Mouse (Mus musculus) MEL (cell line): ENCODE data around the gene Enoph1. TPM values are rescaled to one million over a fixed set of nuclear protein-coding genes. Genes with fewer than 3 reads are reported as not detected.
A peak's percentile ranks its signal among the peaks of the same experiment; 100 is the strongest.

ENCODE experiments used
- DNase-seq: peaks from one replicate; pipeline ENCODE4 v3.0.0; 2011; ENCODE audit warnings: low read depth, low spot score
- H3K27ac ChIP-seq: 2 replicates; pipeline ENCODE4 v1.5.1; 2012; ENCODE audit warnings: low read depth, mild to moderate bottlenecking, control low read depth, low read length, moderate library complexity; ENCODE audit not compliant: control insufficient read depth
- H3K27me3 ChIP-seq, 2 experiments: fragments of 150-350 bp in 1 of 2; sonication (generic) in 1 of 2; 2 replicates each; pipeline ENCODE4 v1.6.1; 2012; ENCODE audit warnings: low read length in 2 of 2, mild to moderate bottlenecking in 2 of 2, improper control_type of control experiment in 1 of 2, moderate library complexity in 1 of 2; ENCODE audit not compliant: insufficient read depth in 2 of 2, control insufficient read depth in 1 of 2
- H3K36me3 ChIP-seq, 2 experiments: 2 replicates each; pipeline ENCODE4 v1.6.1; 2012 to 2014; ENCODE audit warnings: low read length in 2 of 2, improper control_type of control experiment in 1 of 2, inconsistent platforms in 1 of 2, mild to moderate bottlenecking in 1 of 2; ENCODE audit not compliant: insufficient read depth in 2 of 2, control insufficient read depth in 1 of 2
- H3K4me1 ChIP-seq, 2 experiments: fragments of 150-350 bp in 1 of 2; sonication (generic) in 1 of 2; 2 replicates each; pipeline ENCODE4 v1.6.1; 2012; ENCODE audit warnings: low read length in 2 of 2, improper control_type of control experiment in 1 of 2, mild to moderate bottlenecking in 1 of 2; ENCODE audit not compliant: insufficient read depth in 2 of 2, control insufficient read depth in 1 of 2
- H3K4me3 ChIP-seq, 2 experiments: fragments of 150-350 bp in 1 of 2; sonication (generic) in 1 of 2; 2 replicates each; pipeline ENCODE4 v1.5.1; 2012; ENCODE audit warnings: low read depth in 2 of 2, low read length in 2 of 2, mild to moderate bottlenecking in 2 of 2, moderate library complexity in 2 of 2, control low read depth in 1 of 2, improper control_type of control experiment in 1 of 2; ENCODE audit not compliant: control insufficient read depth in 1 of 2, insufficient read depth in 1 of 2
- H3K79me2 ChIP-seq: 2 replicates; pipeline ENCODE4 v1.6.1; 2012; ENCODE audit warnings: mild to moderate bottlenecking, low read length, moderate library complexity; ENCODE audit not compliant: control insufficient read depth, poor library complexity, insufficient read depth
- H3K9ac ChIP-seq: 2 replicates; pipeline ENCODE4 v1.6.1; 2012; ENCODE audit warnings: low read depth, mild to moderate bottlenecking, control low read depth, low read length, moderate library complexity; ENCODE audit not compliant: control insufficient read depth, poor library complexity, severe bottlenecking
- H3K9me3 ChIP-seq: fragments of 150-350 bp; sonication (generic); replicated peaks from 2 replicates; pipeline ENCODE4 v1.6.1; 2012; ENCODE audit warnings: mild to moderate bottlenecking, low read length, improper control_type of control experiment, moderate library complexity; ENCODE audit not compliant: insufficient read depth
- BHLHE40 ChIP-seq: IDR thresholded peaks from 2 replicates; pipeline ENCODE4 v1.6.1; 2012; ENCODE audit warnings: low read depth, mild to moderate bottlenecking, inconsistent platforms, low read length, improper control_type of control experiment, borderline replicate concordance
- CHD2 ChIP-seq: IDR thresholded peaks from 2 replicates; pipeline ENCODE4 v1.6.1; 2011; ENCODE audit warnings: low read length, improper control_type of control experiment
- ELF1 ChIP-seq: IDR thresholded peaks from 2 replicates; pipeline ENCODE4 v1.6.1; 2014; ENCODE audit warnings: low read depth, mild to moderate bottlenecking, inconsistent platforms, low read length, improper control_type of control experiment, moderate library complexity
- EP300 ChIP-seq, 2 experiments: IDR thresholded peaks; 2 replicates each; pipeline ENCODE4 v1.6.1; 2011; ENCODE audit warnings: improper control_type of control experiment in 2 of 2, low read length in 2 of 2, low read depth in 1 of 2, mild to moderate bottlenecking in 1 of 2
- ETS1 ChIP-seq: IDR thresholded peaks from 2 replicates; pipeline ENCODE4 v1.6.1; 2012; ENCODE audit warnings: low read depth, mild to moderate bottlenecking, inconsistent platforms, low read length, improper control_type of control experiment, moderate library complexity
- GABPA ChIP-seq: IDR thresholded peaks from 2 replicates; pipeline ENCODE4 v1.6.1; 2012; ENCODE audit warnings: low read depth, mild to moderate bottlenecking, inconsistent platforms, low read length, improper control_type of control experiment, moderate library complexity
- GATA1 ChIP-seq: IDR thresholded peaks from 2 replicates; pipeline ENCODE4 v1.6.1; 2011; ENCODE audit warnings: low read depth, low read length, improper control_type of control experiment
- KAT2A ChIP-seq: conservative IDR thresholded peaks from 2 replicates; pipeline ENCODE4 v1.6.1; 2012; ENCODE audit warnings: low read depth, low read length, improper control_type of control experiment, inconsistent platforms
- MAFK ChIP-seq: IDR thresholded peaks from 2 replicates; pipeline ENCODE4 v1.6.1; 2011; ENCODE audit warnings: low read depth, mild to moderate bottlenecking, low read length, improper control_type of control experiment, borderline replicate concordance
- MAX ChIP-seq: IDR thresholded peaks from 2 replicates; pipeline ENCODE4 v1.6.1; 2011; ENCODE audit warnings: low read length, improper control_type of control experiment
- MAZ ChIP-seq: IDR thresholded peaks from 2 replicates; pipeline ENCODE4 v1.6.1; 2012; ENCODE audit warnings: low read depth, mild to moderate bottlenecking, inconsistent platforms, low read length, improper control_type of control experiment
- MXI1 ChIP-seq: IDR thresholded peaks from 2 replicates; pipeline ENCODE4 v1.6.1; 2011; ENCODE audit warnings: mild to moderate bottlenecking, low read depth, low read length, improper control_type of control experiment
- MYB ChIP-seq: IDR thresholded peaks from 2 replicates; pipeline ENCODE4 v1.6.1; 2011; ENCODE audit warnings: mild to moderate bottlenecking, low read depth, low read length, improper control_type of control experiment
- MYC ChIP-seq: IDR thresholded peaks from 2 replicates; pipeline ENCODE4 v1.6.1; 2011; ENCODE audit warnings: low read depth, mild to moderate bottlenecking, low read length, improper control_type of control experiment, moderate library complexity
- NELFE ChIP-seq: IDR thresholded peaks from 2 replicates; pipeline ENCODE4 v1.6.1; 2011; ENCODE audit warnings: low read depth, low read length, improper control_type of control experiment
- NRF1 ChIP-seq: IDR thresholded peaks from 2 replicates; pipeline ENCODE4 v1.6.1; 2014; ENCODE audit warnings: low read depth, mild to moderate bottlenecking, inconsistent platforms, low read length, improper control_type of control experiment, moderate library complexity; ENCODE audit not compliant: poor library complexity, insufficient read depth, severe bottlenecking
- POLR2AphosphoS2 ChIP-seq: IDR thresholded peaks from 2 replicates; pipeline ENCODE4 v1.6.1; 2011; ENCODE audit warnings: low read length, improper control_type of control experiment
- POLR2AphosphoS5 ChIP-seq: IDR thresholded peaks from 2 replicates; pipeline ENCODE4 v1.6.1; 2012; ENCODE audit warnings: low read depth, borderline replicate concordance, mild to moderate bottlenecking, inconsistent platforms, low read length, moderate library complexity, mixed read lengths
- SMC3 ChIP-seq: IDR thresholded peaks from 2 replicates; pipeline ENCODE4 v1.6.1; 2011; ENCODE audit warnings: low read depth, low read length, improper control_type of control experiment
- TAL1 ChIP-seq: IDR thresholded peaks from 2 replicates; pipeline ENCODE4 v1.6.1; 2012; ENCODE audit warnings: mild to moderate bottlenecking, inconsistent platforms, low read length, moderate library complexity, mixed read lengths
- TCF12 ChIP-seq: IDR thresholded peaks from 2 replicates; pipeline ENCODE4 v1.6.1; 2014; ENCODE audit warnings: low read depth, mild to moderate bottlenecking, inconsistent platforms, low read length, improper control_type of control experiment, moderate library complexity
- USF1 ChIP-seq: IDR thresholded peaks from 2 replicates; pipeline ENCODE4 v1.6.1; 2014; ENCODE audit warnings: low read depth, mild to moderate bottlenecking, inconsistent platforms, low read length, improper control_type of control experiment, moderate library complexity
- ZC3H11A ChIP-seq: IDR thresholded peaks from 2 replicates; pipeline ENCODE4 v1.6.1; 2012; ENCODE audit warnings: low read depth, mild to moderate bottlenecking, inconsistent platforms, low read length, improper control_type of control experiment
- ZNF384 ChIP-seq: IDR thresholded peaks from 2 replicates; pipeline ENCODE4 v1.6.1; 2012; ENCODE audit warnings: low read depth, mild to moderate bottlenecking, inconsistent platforms, low read length, improper control_type of control experiment
- polyA plus RNA-seq, 2 experiments: library from polyadenylated mRNA; stranded (reverse) in 1 of 2; unstranded in 1 of 2; fragments of >175 nt in 1 of 2; fragments of >200 nt in 1 of 2; gene quantifications; 2 replicates each; pipeline versions ENCODE4 v1.2.1 to v1.2.4; 2012; ENCODE audit warnings: low replicate concordance in 2 of 2, low read depth in 1 of 2; ENCODE audit not compliant: insufficient read length in 2 of 2, insufficient read depth in 1 of 2, missing spikeins in 1 of 2
- total RNA-seq: library from RNA; depleted of rRNA; stranded (reverse); fragments of 300-350 nt; gene quantifications from 2 replicates; pipeline ENCODE4 v1.2.3, GENCODE M21; 2012

The Enoph1 gene
- total and polyA plus RNA-seq, 3 experiments: 83.3 to 89.0 TPM; not detected in 1

GRCm38 (mm10) chr5:100079040-100079930 is 39.5 kb downstream of the Enoph1 start:
- peak overlapping the region; percentile 62 for H3K9ac ChIP-seq
- H3K27me3 ChIP-seq: no peaks in the 10 kb centered on the region
- H3K4me3 ChIP-seq: peak overlapping the region; percentile 71 to 93
- DNase-seq: peak; percentile 74
- TF ChIP-seq MYB: no peak
- TF ChIP-seq ZNF384: no peak
- no peak for TF ChIP-seq POLR2AphosphoS2
- 0 out of 2 replicates have a peak, but pooled peaks have one; percentile 12 for TF ChIP-seq ETS1
- TF ChIP-seq MXI1: peak; percentile 83
- TF ChIP-seq GABPA: no peak
- TF ChIP-seq GATA1: no peak
- no peak for TF ChIP-seq NRF1
- TF ChIP-seq MAX: peak; percentile 12; the same call in 1 of the 2 replicates
- TF ChIP-seq TAL1: no peak
- TF ChIP-seq NELFE: peak; percentile 34; the same call in 1 of the 2 replicates
- TF ChIP-seq MAZ: no peak
- TF ChIP-seq MYC: no peak
- peak; percentile 2; the same call in 1 of the 2 replicates for TF ChIP-seq SMC3
- no peak for TF ChIP-seq ZC3H11A
- peak; percentile 77 for TF ChIP-seq BHLHE40
- TF ChIP-seq ELF1: no peak
- H3K36me3 ChIP-seq: 0 out of 4 replicates have a peak, but pooled peaks cover 0 to 2% of the 10 kb centered on the region in 2 experiments
- no peaks in the 10 kb centered on the region for H3K9me3 ChIP-seq
- peaks cover 0 to 6% of the 10 kb centered on the region in 2 experiments; a peak in 2 of 4 replicates for H3K4me1 ChIP-seq
- no peaks in the 10 kb centered on the region for H3K79me2 ChIP-seq
- peak overlapping the region; percentile 43; the same call in 1 of the 2 replicates for H3K27ac ChIP-seq

GRCm38 (mm10) chr5:100079931-100080275 is 40.1 kb downstream of the Enoph1 start:
- TF ChIP-seq EP300 (IDR thresholded peaks at IDR 0.05; ENCODE audit: low read depth in 1 of 2, low read length in 2 of 2) (0 out of 4 replicates have a peak, but pooled peaks of 1 of the 2 experiments have one; percentile 5), TAL1 (0 out of 2 replicates have a peak, but pooled peaks have one; percentile 14), MAFK (no peak), TCF12 (no peak), KAT2A (no peak), MXI1 (0 out of 2 replicates have a peak, but pooled peaks have one; percentile 7), POLR2AphosphoS5 (0 out of 2 replicates have a peak, but pooled peaks have one; percentile 52), USF1 (peak; percentile 43; the same call in 1 of the 2 replicates), CHD2 (no peak), MAX (peak; percentile 10), BHLHE40 (no peak), SMC3 (no peak)
- peak overlapping the region; percentile 43; the same call in 1 of the 2 replicates for H3K27ac ChIP-seq
- peak overlapping the region; percentile 71 to 93 for H3K4me3 ChIP-seq
- H3K4me1 ChIP-seq: peaks cover 0 to 6% of the 10 kb centered on the region in 2 experiments; a peak in 2 of 4 replicates
- H3K27me3 ChIP-seq: no peaks in the 10 kb centered on the region
- no peaks in the 10 kb centered on the region for H3K9me3 ChIP-seq
- no peaks in the 10 kb centered on the region for H3K79me2 ChIP-seq
- DNase-seq: no peak
- H3K36me3 ChIP-seq: 0 out of 4 replicates have a peak, but pooled peaks cover 0 to 2% of the 10 kb centered on the region in 2 experiments
- H3K9ac ChIP-seq: peak overlapping the region; percentile 62
